Mouse (Mus musculus): ENCODE results near the gene Nova2. TPM values are rescaled to one million over a fixed set of nuclear protein-coding genes. Genes with fewer than 3 reads are reported as not detected.

Gene Nova2
- polyA plus RNA-seq, 1 experiment from 2014 or later = 1.2 TPM

DNA sequence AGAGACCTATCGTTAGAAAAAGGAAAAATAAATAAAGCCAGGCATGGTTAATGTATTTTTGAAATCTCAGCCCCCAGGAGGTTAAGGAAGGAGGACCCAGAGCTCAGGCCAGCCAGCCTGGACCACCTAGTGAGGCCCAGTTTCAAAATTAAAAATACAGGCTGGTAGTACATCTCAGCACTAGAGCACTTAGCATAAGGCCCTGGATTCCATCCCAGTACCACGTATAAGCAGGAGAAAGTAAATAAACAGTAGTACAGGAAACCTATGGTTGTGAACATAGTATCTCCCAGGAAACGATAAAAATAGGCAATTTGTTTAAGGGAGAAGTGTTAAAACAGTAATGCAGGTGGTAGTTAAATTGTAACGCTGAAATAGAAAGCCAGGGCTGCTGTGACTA lies 76.4 kb downstream of the Nova2 start:
- 7% methylated on average over 4 of the region's 4 CpGs for WGBS
- Histone ChIP-seq H3K27me3 (replicated peaks; ENCODE audit: insufficient read depth, low read length) (no peaks in the 10 kb centered on the region), H3K4me2 (replicated peaks; ENCODE audit: low read depth, low read length) (peak overlapping the region; percentile 70), H3K9ac (replicated peaks; ENCODE audit: low read depth) (peak overlapping the region; percentile 58; the same call in 1 of the 2 replicates), H3K9me3 (ENCODE audit: low read length) (no peaks in the 10 kb centered on the region), H3K4me1 (ENCODE audit: insufficient read depth, low read depth, low read length) (peaks cover 31% of the 10 kb centered on the region), H3K4me3 (ENCODE audit: low read depth, low read length) (peak overlapping the region; percentile 38; the same call in 1 of the 2 replicates), H3K27ac (ENCODE audit: low read length) (peak overlapping the region; percentile 86), H3K36me3 (ENCODE audit: insufficient read depth, low read length) (no peaks in the 10 kb centered on the region)
- ATAC-seq = no peak
- TF ChIP-seq EP300 (IDR thresholded peaks at IDR 0.05) (peak; percentile 18; the same call in 1 of the 2 replicates), CTCF (IDR thresholded peaks at IDR 0.05) (no peak)
- DNase-seq (ENCODE audit: low spot score) = peak; percentile 60

GRCm38 (mm10) chr7:19002848-19003498 lies 77.3 kb downstream of the Nova2 start:
- H3K27ac ChIP-seq (ENCODE audit: low read length) = peak overlapping the region; percentile 86

GRCm38 (mm10) chr7:19003902-19004630 lies 78.4 kb downstream of the Nova2 start, which contains the start of gene Irf2bp1:
Irf2bp1 (plus strand) TSS chr7:19004044.
- WGBS = under 1% methylated on average over 68 of the region's 90 CpGs
- Histone ChIP-seq H3K9me3 (ENCODE audit: low read length) (no peaks in the 10 kb centered on the region), H3K4me1 (ENCODE audit: insufficient read depth, low read depth, low read length) (peaks cover 38% of the 10 kb centered on the region), H3K36me3 (ENCODE audit: insufficient read depth, low read length) (no peaks in the 10 kb centered on the region), H3K4me2 (replicated peaks; ENCODE audit: low read depth, low read length) (peak within 1 kb of the TSS; percentile 95), H3K27me3 (replicated peaks; ENCODE audit: insufficient read depth, low read length) (no peaks in the 10 kb centered on the region), H3K9ac (replicated peaks; ENCODE audit: low read depth) (peak within 1 kb of the TSS; percentile 65), H3K4me3 (ENCODE audit: low read depth, low read length) (peak within 1 kb of the TSS; percentile 78), H3K27ac (ENCODE audit: low read length) (peak within 1 kb of the TSS; percentile 90)
- ATAC-seq = peak; percentile 78
- DNase-seq (ENCODE audit: low spot score) = peak; percentile 97
- TF ChIP-seq CTCF (IDR thresholded peaks at IDR 0.05) = no peak
- TF ChIP-seq EP300 (IDR thresholded peaks at IDR 0.05) = no peak

More at GRCm38 (mm10) chr7:19002848-19003498, 77.3 kb downstream of the Nova2 start:
- Histone ChIP-seq H3K36me3 (ENCODE audit: insufficient read depth, low read length) (no peaks in the 10 kb centered on the region), H3K4me1 (ENCODE audit: insufficient read depth, low read depth, low read length) (peaks cover 38% of the 10 kb centered on the region), H3K9me3 (ENCODE audit: low read length) (no peaks in the 10 kb centered on the region), H3K4me2 (replicated peaks; ENCODE audit: low read depth, low read length) (peak overlapping the region; percentile 70), H3K4me3 (ENCODE audit: low read depth, low read length) (peak overlapping the region; percentile 38), H3K9ac (replicated peaks; ENCODE audit: low read depth) (peak overlapping the region; percentile 58), H3K27me3 (replicated peaks; ENCODE audit: insufficient read depth, low read length) (no peaks in the 10 kb centered on the region)
- under 1% methylated on average over 17 of the region's 17 CpGs for WGBS
- peak; percentile 96 for DNase-seq (ENCODE audit: low spot score)
- peak; percentile 65 for ATAC-seq
- no peak; the same call in 1 of the 2 replicates for TF ChIP-seq EP300 (IDR thresholded peaks at IDR 0.05)
- TF ChIP-seq CTCF (IDR thresholded peaks at IDR 0.05) = no peak

DNA sequence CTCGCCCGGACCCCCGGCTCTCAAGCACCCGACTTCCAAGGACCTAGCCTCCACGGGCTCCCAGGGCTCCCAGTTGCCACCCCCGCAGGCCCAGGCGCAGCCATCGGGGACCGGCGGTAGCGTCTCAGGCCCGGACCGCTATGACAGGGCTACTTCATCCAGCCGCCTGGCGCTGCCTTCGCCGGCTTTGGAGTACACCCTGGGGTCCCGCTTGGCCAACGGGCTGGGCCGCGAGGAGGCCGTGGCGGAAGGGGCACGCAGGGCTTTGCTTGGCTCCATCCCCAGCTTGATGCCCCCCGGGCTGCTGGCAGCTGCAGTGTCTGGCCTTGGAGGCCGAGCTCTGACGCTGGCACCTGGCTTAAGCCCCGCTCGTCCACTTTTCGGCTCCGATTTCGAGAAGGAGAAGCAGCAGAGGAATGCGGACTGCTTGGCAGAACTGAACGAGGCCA lies 79.0 kb downstream of the Nova2 start:
- WGBS = 8% methylated on average over 34 of the region's 34 CpGs
- TF ChIP-seq EP300 (IDR thresholded peaks at IDR 0.05) (no peak), CTCF (IDR thresholded peaks at IDR 0.05) (no peak)
- Histone ChIP-seq H3K9me3 (ENCODE audit: low read length) (no peaks in the 10 kb centered on the region), H3K27ac (ENCODE audit: low read length) (peak overlapping the region; percentile 90), H3K36me3 (ENCODE audit: insufficient read depth, low read length) (no peaks in the 10 kb centered on the region), H3K9ac (replicated peaks; ENCODE audit: low read depth) (peak overlapping the region; percentile 65), H3K4me2 (replicated peaks; ENCODE audit: low read depth, low read length) (peak overlapping the region; percentile 95), H3K4me3 (ENCODE audit: low read depth, low read length) (peak overlapping the region; percentile 78), H3K4me1 (ENCODE audit: insufficient read depth, low read depth, low read length) (peaks cover 38% of the 10 kb centered on the region), H3K27me3 (replicated peaks; ENCODE audit: insufficient read depth, low read length) (no peaks in the 10 kb centered on the region)
- no peak for DNase-seq (ENCODE audit: low spot score)
- peak; percentile 3; the same call in 1 of the 2 replicates for ATAC-seq

- Histone ChIP-seq H3K36me3 (ENCODE audit: insufficient read depth, low read length) (no peaks in the 10 kb centered on the region), H3K27ac (ENCODE audit: low read length) (no peak overlapping the region), H3K9me3 (ENCODE audit: low read length) (no peaks in the 10 kb centered on the region), H3K9ac (replicated peaks; ENCODE audit: low read depth) (no peak overlapping the region), H3K4me1 (ENCODE audit: insufficient read depth, low read depth, low read length) (peaks cover 38% of the 10 kb centered on the region), H3K27me3 (replicated peaks; ENCODE audit: insufficient read depth, low read length) (no peaks in the 10 kb centered on the region), H3K4me3 (ENCODE audit: low read depth, low read length) (no peak overlapping the region), H3K4me2 (replicated peaks; ENCODE audit: low read depth, low read length) (peak overlapping the region; percentile 95)
- TF ChIP-seq CTCF (IDR thresholded peaks at IDR 0.05) (no peak), EP300 (IDR thresholded peaks at IDR 0.05) (no peak)
- no peak for DNase-seq (ENCODE audit: low spot score)
- 74% methylated on average over 33 of the region's 34 CpGs for whole genome bisulfite sequencing
- ATAC-seq = no peak
Observed at GRCm38 (mm10) chr7:19005417-19006121, 79.9 kb downstream of the Nova2 start.

- ATAC-seq (peak; percentile 23), DNase-seq (ENCODE audit: low spot score) (peak; percentile 93)
- WGBS = 5% methylated on average over 12 of the region's 12 CpGs
- Histone ChIP-seq H3K9me3 (ENCODE audit: low read length) (no peaks in the 10 kb centered on the region), H3K27ac (ENCODE audit: low read length) (no peak overlapping the region), H3K36me3 (ENCODE audit: insufficient read depth, low read length) (no peaks in the 10 kb centered on the region), H3K4me3 (ENCODE audit: low read depth, low read length) (no peak overlapping the region), H3K4me2 (replicated peaks; ENCODE audit: low read depth, low read length) (no peak overlapping the region), H3K4me1 (ENCODE audit: insufficient read depth, low read depth, low read length) (peaks cover 34% of the 10 kb centered on the region), H3K9ac (replicated peaks; ENCODE audit: low read depth) (no peak overlapping the region), H3K27me3 (replicated peaks; ENCODE audit: insufficient read depth, low read length) (no peaks in the 10 kb centered on the region)
- no peak for TF ChIP-seq EP300 (IDR thresholded peaks at IDR 0.05)
- TF ChIP-seq CTCF (IDR thresholded peaks at IDR 0.05) = peak; percentile 100
Observed at GRCm38 (mm10) chr7:19006476-19006875, 80.8 kb downstream of the Nova2 start.
